Mouse (Mus musculus): ENCODE measurements around the gene Slc6a4. TPM values are rescaled to one million over a fixed set of nuclear protein-coding genes. Genes with fewer than 3 reads are reported as not detected.

Gene Slc6a4
- polyA plus RNA-seq, 1 experiment: 6.1 TPM

DNA sequence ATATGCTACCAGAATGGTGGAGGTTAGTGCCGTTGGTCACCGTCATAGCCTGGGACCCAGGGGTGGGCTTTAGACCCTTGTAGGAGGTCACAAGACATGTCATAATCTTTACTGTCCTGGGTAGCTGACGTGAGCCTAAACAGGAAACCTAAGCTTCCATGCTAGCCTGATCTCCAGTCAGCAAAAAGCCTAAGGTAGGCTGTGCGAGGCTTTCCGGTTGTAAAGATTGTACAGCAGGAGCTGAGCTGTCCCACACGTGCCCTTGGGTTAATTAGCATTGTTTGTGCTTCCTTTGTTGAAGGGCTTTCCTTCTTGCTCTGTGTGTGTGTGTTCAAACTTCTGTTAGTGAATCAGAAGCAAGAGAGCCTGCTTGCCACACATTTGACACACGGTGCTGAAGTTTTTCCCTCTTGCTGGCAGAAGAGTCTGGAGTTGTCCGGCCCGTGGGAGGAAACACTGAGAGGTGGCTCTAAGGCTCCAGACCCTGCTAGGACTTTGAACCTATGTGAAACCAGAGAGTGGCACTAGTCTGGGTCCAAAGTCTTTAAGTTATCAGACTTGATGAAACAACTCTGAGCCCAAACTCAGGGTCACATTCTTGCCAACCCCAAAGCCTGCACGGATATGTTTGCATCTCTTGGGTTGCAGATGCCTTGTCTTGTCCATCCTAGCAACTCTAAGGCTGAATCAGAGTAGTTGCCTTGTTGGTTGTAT, 12.5 kb downstream of the Slc6a4 start:
- 73% methylated on average over 10 of the region's 10 CpGs for WGBS
- Histone ChIP-seq H3K36me3 (ENCODE audit: control insufficient read depth, insufficient read depth, low read length) (no peaks in the 10 kb centered on the region), H3K27ac (ENCODE audit: insufficient read depth, low read length) (no peak overlapping the region), H3K27me3 (ENCODE audit: control insufficient read depth, insufficient read depth, low read length) (no peaks in the 10 kb centered on the region), H3K4me3 (ENCODE audit: extremely low read depth, insufficient read depth, insufficient read length) (no peak overlapping the region), H3K4me1 (ENCODE audit: control insufficient read depth, insufficient read depth, insufficient read length) (no peaks in the 10 kb centered on the region)
- no peak for DNase-seq (ENCODE audit: low read depth in 1 of 2, low spot score in 2 of 2)
- TF ChIP-seq CTCF (IDR thresholded peaks at IDR 0.05; ENCODE audit: extremely low read depth, insufficient read depth, insufficient read length, insufficient replicate concordance) (no peak), POLR2A (IDR thresholded peaks at IDR 0.05; ENCODE audit: low read depth, low read length) (no peak)

DNA sequence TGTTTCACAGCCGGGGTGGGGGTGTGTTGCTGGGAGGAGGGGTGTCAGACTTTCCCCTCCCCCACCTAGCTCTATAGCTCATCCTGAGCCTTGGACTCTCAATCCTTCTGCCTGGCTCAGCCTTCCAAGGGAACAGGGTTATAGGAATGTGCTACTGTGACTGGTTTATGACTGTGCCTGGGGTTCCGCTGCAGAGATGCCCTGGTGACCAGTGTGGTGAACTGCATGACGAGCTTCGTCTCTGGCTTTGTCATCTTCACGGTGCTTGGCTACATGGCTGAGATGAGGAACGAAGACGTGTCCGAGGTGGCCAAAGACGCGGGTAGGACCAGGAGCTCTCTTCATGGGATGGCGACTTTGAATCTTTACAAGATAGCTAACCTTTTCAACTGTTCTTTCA, 19.6 kb downstream of the Slc6a4 start:
- no peak for DNase-seq (ENCODE audit: low read depth in 1 of 2, low spot score in 2 of 2)
- WGBS: 87% methylated on average over 11 of the region's 11 CpGs
- Histone ChIP-seq H3K27me3 (ENCODE audit: control insufficient read depth, insufficient read depth, low read length) (no peaks in the 10 kb centered on the region), H3K4me1 (ENCODE audit: control insufficient read depth, insufficient read depth, insufficient read length) (no peaks in the 10 kb centered on the region), H3K36me3 (ENCODE audit: control insufficient read depth, insufficient read depth, low read length) (no peaks in the 10 kb centered on the region), H3K27ac (ENCODE audit: insufficient read depth, low read length) (no peak overlapping the region), H3K4me3 (ENCODE audit: extremely low read depth, insufficient read depth, insufficient read length) (no peak overlapping the region)
- no peak for TF ChIP-seq CTCF (IDR thresholded peaks at IDR 0.05; ENCODE audit: extremely low read depth, insufficient read depth, insufficient read length, insufficient replicate concordance)
- TF ChIP-seq POLR2A (IDR thresholded peaks at IDR 0.05; ENCODE audit: low read depth, low read length): no peak

DNA sequence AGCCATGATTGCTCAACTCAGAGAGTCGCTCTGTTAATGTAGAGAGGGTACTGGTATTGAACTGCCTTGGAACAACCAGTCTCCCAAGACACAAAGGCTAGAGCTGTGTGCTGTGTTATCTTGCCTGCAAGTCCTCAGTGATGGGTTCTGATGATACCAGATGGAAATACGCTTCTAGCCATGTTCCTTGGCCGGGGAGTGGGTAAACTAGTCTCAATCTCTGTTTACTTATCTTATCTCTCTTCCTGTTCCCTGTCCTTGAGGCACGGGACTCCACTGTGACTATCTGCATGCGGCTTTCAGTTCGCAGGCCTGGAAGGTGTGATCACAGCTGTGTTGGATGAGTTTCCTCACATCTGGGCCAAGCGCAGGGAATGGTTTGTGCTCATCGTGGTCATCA, 21.1 kb downstream of the Slc6a4 start:
- no peak overlapping the region for H3K4me3 ChIP-seq (ENCODE audit: extremely low read depth, insufficient read depth, insufficient read length)
- TF ChIP-seq POLR2A (IDR thresholded peaks at IDR 0.05; ENCODE audit: low read depth, low read length) (no peak), CTCF (IDR thresholded peaks at IDR 0.05; ENCODE audit: extremely low read depth, insufficient read depth, insufficient read length, insufficient replicate concordance) (no peak)
- DNase-seq (ENCODE audit: low read depth in 1 of 2, low spot score in 2 of 2): no peak
- no peaks in the 10 kb centered on the region for H3K36me3 ChIP-seq (ENCODE audit: control insufficient read depth, insufficient read depth, low read length)
- no peak overlapping the region for H3K27ac ChIP-seq (ENCODE audit: insufficient read depth, low read length)
- H3K4me1 ChIP-seq (ENCODE audit: control insufficient read depth, insufficient read depth, insufficient read length): no peaks in the 10 kb centered on the region
- H3K27me3 ChIP-seq (ENCODE audit: control insufficient read depth, insufficient read depth, low read length): no peaks in the 10 kb centered on the region
- WGBS: 59% methylated on average over 8 of the region's 8 CpGs

DNA sequence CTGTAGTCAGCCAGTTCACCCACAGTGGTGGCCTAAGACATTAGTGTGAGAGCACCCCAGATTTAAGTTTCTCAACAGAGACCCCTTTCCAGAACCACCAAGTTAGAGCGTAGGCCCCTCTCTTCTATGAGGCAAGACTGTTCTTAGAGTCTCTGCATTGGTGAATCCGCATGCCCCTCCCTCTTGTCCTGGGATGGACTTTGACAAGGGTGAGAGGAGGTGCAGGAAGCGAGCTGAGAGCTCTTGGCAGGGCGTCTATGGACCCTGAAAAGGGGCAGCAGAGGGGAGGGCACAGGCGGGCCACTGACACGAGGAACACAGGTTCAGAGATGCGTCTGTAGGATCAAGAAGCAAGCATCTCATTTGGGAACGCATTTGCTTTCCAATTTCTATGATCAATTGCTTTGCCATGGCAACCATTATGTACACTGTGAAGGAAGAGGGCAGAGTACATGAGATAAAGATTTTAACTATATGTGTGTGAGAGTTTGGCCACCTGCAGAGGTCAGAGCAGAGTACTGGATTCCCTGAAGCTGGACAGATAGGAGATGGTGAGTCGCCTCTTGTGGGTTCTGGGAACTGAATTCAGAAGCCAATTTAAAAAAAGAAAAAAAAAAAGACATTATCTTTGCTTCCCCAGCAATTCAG, 23.5 kb downstream of the Slc6a4 start:
- DNase-seq (ENCODE audit: low read depth in 1 of 2, low spot score in 2 of 2): no peak
- Histone ChIP-seq H3K27me3 (ENCODE audit: control insufficient read depth, insufficient read depth, low read length) (no peaks in the 10 kb centered on the region), H3K4me1 (ENCODE audit: control insufficient read depth, insufficient read depth, insufficient read length) (no peaks in the 10 kb centered on the region), H3K27ac (ENCODE audit: insufficient read depth, low read length) (no peak overlapping the region), H3K4me3 (ENCODE audit: extremely low read depth, insufficient read depth, insufficient read length) (no peak overlapping the region), H3K36me3 (ENCODE audit: control insufficient read depth, insufficient read depth, low read length) (no peaks in the 10 kb centered on the region)
- TF ChIP-seq POLR2A (IDR thresholded peaks at IDR 0.05; ENCODE audit: low read depth, low read length) (no peak), CTCF (IDR thresholded peaks at IDR 0.05; ENCODE audit: extremely low read depth, insufficient read depth, insufficient read length, insufficient replicate concordance) (no peak)
- WGBS: 84% methylated on average over 9 of the region's 9 CpGs

DNA sequence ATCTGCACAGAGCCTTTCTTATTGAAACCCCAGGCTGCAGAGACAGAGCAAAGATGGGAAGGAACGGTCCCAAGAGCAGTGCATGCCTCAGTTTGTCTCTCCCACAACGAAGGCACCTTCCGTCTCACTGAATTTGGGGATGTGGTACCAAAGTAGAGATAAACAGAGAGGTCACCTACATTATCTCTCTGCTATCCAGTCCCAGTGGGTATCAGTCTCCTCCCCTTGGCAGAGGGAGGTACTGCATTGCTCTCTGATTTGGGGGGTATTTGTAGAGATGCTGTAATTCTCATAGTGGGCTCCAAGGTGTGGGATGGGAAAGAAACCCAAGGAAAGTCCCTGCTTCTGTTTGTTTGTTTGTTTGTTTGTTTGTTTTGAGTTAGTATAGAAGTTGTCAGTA, 28.2 kb downstream of the Slc6a4 start:
- no peak for TF ChIP-seq POLR2A (IDR thresholded peaks at IDR 0.05; ENCODE audit: low read depth, low read length)
- TF ChIP-seq CTCF (IDR thresholded peaks at IDR 0.05; ENCODE audit: extremely low read depth, insufficient read depth, insufficient read length, insufficient replicate concordance): no peak

DNA sequence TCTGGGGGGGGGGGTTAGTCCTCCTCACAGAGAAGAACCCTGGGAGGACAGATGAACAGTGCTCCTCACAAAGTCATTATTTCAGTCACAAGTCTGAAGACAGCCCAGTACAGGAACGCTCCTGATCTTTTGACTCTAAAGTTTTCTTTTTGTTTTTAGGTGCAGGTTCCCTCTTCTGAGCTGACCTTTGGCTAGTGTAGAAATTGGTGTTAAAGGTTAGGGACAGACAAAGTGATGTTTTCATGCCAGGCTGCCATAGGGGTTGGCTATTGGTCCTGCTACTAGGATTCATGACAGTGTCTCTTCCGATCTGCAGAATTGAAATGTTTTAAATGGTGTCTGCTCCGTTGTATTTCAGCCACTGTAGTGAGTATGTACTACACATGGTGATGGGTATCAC, 29.8 kb downstream of the Slc6a4 start:
- Histone ChIP-seq H3K4me1 (ENCODE audit: control insufficient read depth, insufficient read depth, insufficient read length) (no peaks in the 10 kb centered on the region), H3K27ac (ENCODE audit: insufficient read depth, low read length) (no peak overlapping the region), H3K4me3 (ENCODE audit: extremely low read depth, insufficient read depth, insufficient read length) (no peak overlapping the region), H3K27me3 (ENCODE audit: control insufficient read depth, insufficient read depth, low read length) (no peaks in the 10 kb centered on the region), H3K36me3 (ENCODE audit: control insufficient read depth, insufficient read depth, low read length) (no peaks in the 10 kb centered on the region)
- no peak for DNase-seq (ENCODE audit: low read depth in 1 of 2, low spot score in 2 of 2)
- 92% methylated on average over 3 of the region's 3 CpGs for WGBS
- TF ChIP-seq POLR2A (IDR thresholded peaks at IDR 0.05; ENCODE audit: low read depth, low read length): no peak
- no peak for TF ChIP-seq CTCF (IDR thresholded peaks at IDR 0.05; ENCODE audit: extremely low read depth, insufficient read depth, insufficient read length, insufficient replicate concordance)

More for the DNA sequence above, 28.2 kb downstream of the Slc6a4 start:
- no peak for DNase-seq (ENCODE audit: low read depth in 1 of 2, low spot score in 2 of 2)
- Histone ChIP-seq H3K36me3 (ENCODE audit: control insufficient read depth, insufficient read depth, low read length) (no peaks in the 10 kb centered on the region), H3K4me3 (ENCODE audit: extremely low read depth, insufficient read depth, insufficient read length) (no peak overlapping the region), H3K27me3 (ENCODE audit: control insufficient read depth, insufficient read depth, low read length) (no peaks in the 10 kb centered on the region), H3K4me1 (ENCODE audit: control insufficient read depth, insufficient read depth, insufficient read length) (no peaks in the 10 kb centered on the region), H3K27ac (ENCODE audit: insufficient read depth, low read length) (no peak overlapping the region)
- WGBS: 81% methylated on average over 3 of the region's 3 CpGs
